Mouse (Mus musculus): ENCODE data around the gene Dus3l. TPM values are rescaled to one million over a fixed set of nuclear protein-coding genes. Genes with fewer than 3 reads are reported as not detected.

Dus3l gene
- polyA plus RNA-seq (2015; fragmentation: Nextera tagmentation; extraction: Ambion mirVana) = 40.5 and 46.5 TPM in 2 replicates

- peak; percentile 74 for ATAC-seq (ENCODE audit: insufficient number of reproducible peaks, insufficient read depth, low FRiP score, low TSS enrichment, low read depth)
These were observed at the start of gene Dus3l for GRCm38 (mm10) chr17:56764474-56765354. Dus3l (plus strand) TSS chr17:56764757.

GRCm38 (mm10) chr17:56715360-56715759 lies 49.2 kb upstream of the Dus3l start:
- Histone ChIP-seq H3K9ac (peak overlapping the region; percentile 87), H3K4me1 (peaks cover 35% of the 10 kb centered on the region), H3K4me2 (peak overlapping the region; percentile 69), H3K9me3 (no peaks in the 10 kb centered on the region), H3K27me3 (no peaks in the 10 kb centered on the region), H3K27ac (no peak overlapping the region), H3K4me3 (peak overlapping the region; percentile 84; the same call in 1 of the 2 replicates), H3K36me3 (peaks cover 28% of the 10 kb centered on the region)
- ATAC-seq (ENCODE audit: insufficient number of reproducible peaks, insufficient read depth, low FRiP score, low TSS enrichment, low read depth) = no peak
- WGBS = 61% methylated on average over 11 of the region's 11 CpGs

More at GRCm38 (mm10) chr17:56764474-56765354, at the start of gene Dus3l:
- Histone ChIP-seq H3K4me3 (peak within 1 kb of the TSS; percentile 73), H3K36me3 (peaks cover 33% of the 10 kb centered on the region), H3K27ac (peak within 1 kb of the TSS; percentile 92), H3K27me3 (peaks cover 11% of the 10 kb centered on the region; the same call in 1 of the 2 replicates), H3K4me2 (peak within 1 kb of the TSS; percentile 82), H3K4me1 (peaks cover 21% of the 10 kb centered on the region), H3K9me3 (no peaks in the 10 kb centered on the region), H3K9ac (peak within 1 kb of the TSS; percentile 86)
- 3% methylated on average over 54 of the region's 58 CpGs for WGBS

GRCm38 (mm10) chr17:56715914-56716654 lies 48.5 kb upstream of the Dus3l start:
- peak; percentile 0; the same call in 1 of the 2 replicates for ATAC-seq (ENCODE audit: insufficient number of reproducible peaks, insufficient read depth, low FRiP score, low TSS enrichment, low read depth)
- H3K4me2 ChIP-seq = peak overlapping the region; percentile 69
- H3K27ac ChIP-seq = peak overlapping the region; percentile 86
- no peaks in the 10 kb centered on the region for H3K27me3 ChIP-seq
- 21% methylated on average over 22 of the region's 22 CpGs for WGBS
- no peaks in the 10 kb centered on the region for H3K9me3 ChIP-seq
- H3K4me1 ChIP-seq = peaks cover 35% of the 10 kb centered on the region
- H3K4me3 ChIP-seq = peak overlapping the region; percentile 84
- H3K36me3 ChIP-seq = peaks cover 28% of the 10 kb centered on the region
- H3K9ac ChIP-seq = peak overlapping the region; percentile 87

- H3K36me3 ChIP-seq = peaks cover 28% of the 10 kb centered on the region
- under 1% methylated on average over 55 of the region's 55 CpGs for WGBS
- peak; percentile 91 for ATAC-seq (ENCODE audit: insufficient number of reproducible peaks, insufficient read depth, low FRiP score, low TSS enrichment, low read depth)
- no peaks in the 10 kb centered on the region for H3K9me3 ChIP-seq
- peaks cover 35% of the 10 kb centered on the region for H3K4me1 ChIP-seq
- peak overlapping the region; percentile 94 for H3K9ac ChIP-seq
- no peaks in the 10 kb centered on the region for H3K27me3 ChIP-seq
- peak overlapping the region; percentile 86 for H3K27ac ChIP-seq
- H3K4me2 ChIP-seq = peak overlapping the region; percentile 69
- H3K4me3 ChIP-seq = peak overlapping the region; percentile 84
These were observed 47.7 kb upstream of the Dus3l start for GRCm38 (mm10) chr17:56716655-56717362.

DNA sequence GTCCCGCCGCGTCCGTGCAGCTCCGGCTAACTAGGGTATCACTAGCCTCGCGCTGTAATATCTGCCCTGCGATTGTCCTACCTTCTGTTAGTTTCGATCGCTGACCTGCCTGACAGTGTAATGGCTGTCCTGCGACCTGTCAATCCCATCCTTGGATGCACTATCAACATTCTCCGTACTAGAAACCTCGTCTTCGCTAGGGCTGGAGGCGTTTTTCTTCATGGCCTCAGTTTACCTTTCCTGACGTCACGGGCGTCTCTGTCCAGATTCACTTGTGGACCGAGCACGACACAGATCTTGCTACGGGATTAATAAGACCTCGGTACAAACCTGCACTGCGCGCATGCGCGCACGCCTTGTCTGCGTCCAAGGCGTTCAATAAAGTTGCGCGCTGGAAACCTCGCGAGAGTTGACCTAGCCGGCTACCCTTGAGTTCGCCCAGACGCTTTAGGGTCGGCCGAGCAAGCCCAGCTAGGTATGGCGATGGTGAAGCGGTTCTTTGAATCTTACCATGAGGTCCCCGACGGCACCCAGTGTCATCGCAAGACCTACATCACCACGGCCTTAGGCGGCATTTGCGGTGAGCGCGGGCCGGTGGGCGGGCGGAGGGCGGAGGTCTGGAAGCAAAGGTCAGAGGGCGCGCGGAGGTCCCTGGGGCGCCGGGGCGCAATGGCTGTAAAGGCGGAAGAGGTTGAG lies 47.0 kb upstream of the Dus3l start, which contains the start of the genes Ndufa11 and Vmac:
Gene Ndufa11, plus strand, starts transcription at position 405 of the 696 bp plus-strand sequence.
Gene Vmac, minus strand, starts transcription at position 660 of the 696 bp plus-strand sequence.
- Histone ChIP-seq H3K4me2 (peak within 1 kb of the TSS; percentile 69), H3K27me3 (no peaks in the 10 kb centered on the region), H3K36me3 (peaks cover 28% of the 10 kb centered on the region), H3K4me1 (peaks cover 35% of the 10 kb centered on the region), H3K9me3 (no peaks in the 10 kb centered on the region), H3K27ac (peak within 1 kb of the TSS; percentile 86), H3K4me3 (peak within 1 kb of the TSS; percentile 84), H3K9ac (peak within 1 kb of the TSS; percentile 94)
- ATAC-seq (ENCODE audit: insufficient number of reproducible peaks, insufficient read depth, low FRiP score, low TSS enrichment, low read depth) = peak; percentile 69
- under 1% methylated on average over 59 of the region's 59 CpGs for WGBS

GRCm38 (mm10) chr17:56722441-56722840 lies 42.1 kb upstream of the Dus3l start:
- Histone ChIP-seq H3K27me3 (no peaks in the 10 kb centered on the region), H3K9ac (peak overlapping the region; percentile 22; the same call in 1 of the 2 replicates), H3K9me3 (0 out of 2 replicates have a peak, but pooled peaks cover 3% of the 10 kb centered on the region), H3K27ac (no peak overlapping the region), H3K4me1 (peaks cover 30% of the 10 kb centered on the region), H3K4me2 (no peak overlapping the region), H3K36me3 (peaks cover 50% of the 10 kb centered on the region), H3K4me3 (no peak overlapping the region)
- WGBS = 91% methylated on average over 5 of the region's 5 CpGs
- no peak for ATAC-seq (ENCODE audit: insufficient number of reproducible peaks, insufficient read depth, low FRiP score, low TSS enrichment, low read depth)

GRCm38 (mm10) chr17:56723419-56724161 lies 41.0 kb upstream of the Dus3l start:
- H3K4me3 ChIP-seq = no peak overlapping the region
- H3K36me3 ChIP-seq = peaks cover 50% of the 10 kb centered on the region
- 0 out of 2 replicates have a peak, but pooled peaks cover 3% of the 10 kb centered on the region for H3K9me3 ChIP-seq
- peak overlapping the region; percentile 22; the same call in 1 of the 2 replicates for H3K9ac ChIP-seq
- WGBS = 78% methylated on average over 11 of the region's 11 CpGs
- no peak for ATAC-seq (ENCODE audit: insufficient number of reproducible peaks, insufficient read depth, low FRiP score, low TSS enrichment, low read depth)
- no peaks in the 10 kb centered on the region for H3K27me3 ChIP-seq
- H3K4me1 ChIP-seq = peaks cover 36% of the 10 kb centered on the region
- H3K27ac ChIP-seq = no peak overlapping the region
- no peak overlapping the region for H3K4me2 ChIP-seq

DNA sequence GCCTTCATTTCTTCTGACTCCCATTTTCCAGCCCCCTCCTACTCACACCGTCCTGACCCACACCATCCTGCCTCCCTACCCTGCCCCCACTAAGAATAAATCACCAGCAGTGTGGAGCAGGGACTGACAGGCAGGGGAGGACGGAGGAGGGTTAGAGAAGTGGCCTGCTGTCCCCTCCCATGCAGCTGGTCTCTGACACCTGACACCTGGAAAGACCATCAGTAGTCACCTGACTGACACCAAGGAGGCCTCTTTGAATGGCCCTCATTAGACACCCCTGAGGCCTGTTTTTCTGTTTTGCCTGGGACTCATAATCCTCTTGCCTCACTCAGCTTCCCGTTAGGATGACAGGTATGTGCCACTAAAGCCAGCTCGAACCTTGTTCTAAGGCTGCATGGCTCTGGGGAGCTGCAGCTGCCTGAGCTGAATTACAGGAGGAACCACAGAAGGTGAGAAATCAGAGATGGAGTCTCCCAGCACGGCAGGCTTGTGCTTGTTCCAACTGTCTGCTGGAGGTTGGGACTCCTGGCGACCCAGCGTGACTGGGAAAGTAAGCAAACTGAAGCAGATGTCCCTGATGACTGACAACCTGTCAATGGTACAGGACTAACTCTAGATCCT lies 37.4 kb upstream of the Dus3l start:
- Histone ChIP-seq H3K27ac (peak overlapping the region; percentile 60), H3K9ac (peak overlapping the region; percentile 40)

GRCm38 (mm10) chr17:56727659-56728058 lies 36.9 kb upstream of the Dus3l start:
- Histone ChIP-seq H3K9me3 (0 out of 2 replicates have a peak, but pooled peaks cover 3% of the 10 kb centered on the region), H3K9ac (peak overlapping the region; percentile 40), H3K27ac (peak overlapping the region; percentile 60), H3K36me3 (peaks cover 25% of the 10 kb centered on the region), H3K4me2 (peak overlapping the region; percentile 33), H3K27me3 (no peaks in the 10 kb centered on the region), H3K4me1 (peaks cover 26% of the 10 kb centered on the region), H3K4me3 (no peak overlapping the region)
- ATAC-seq (ENCODE audit: insufficient number of reproducible peaks, insufficient read depth, low FRiP score, low TSS enrichment, low read depth) = no peak
- 14% methylated on average over 12 of the region's 12 CpGs for WGBS

More for the DNA sequence above, 37.4 kb upstream of the Dus3l start:
- peaks cover 31% of the 10 kb centered on the region for H3K36me3 ChIP-seq
- H3K4me3 ChIP-seq = no peak overlapping the region
- no peaks in the 10 kb centered on the region for H3K27me3 ChIP-seq
- 0 out of 2 replicates have a peak, but pooled peaks cover 3% of the 10 kb centered on the region for H3K9me3 ChIP-seq
- peak overlapping the region; percentile 33 for H3K4me2 ChIP-seq
- 9% methylated on average over 7 of the region's 7 CpGs for WGBS
- peaks cover 26% of the 10 kb centered on the region for H3K4me1 ChIP-seq
- 0 out of 2 replicates have a peak, but pooled peaks have one; percentile 16 for ATAC-seq (ENCODE audit: insufficient number of reproducible peaks, insufficient read depth, low FRiP score, low TSS enrichment, low read depth)

All from embryonic facial prominence, embryonic 13.5 days (tissue).